Mouse (Mus musculus): ENCODE measurements around the gene Mynn.
"Not testable (repeated sequence)": the region's sequence is repeated elsewhere in the genome, so short reads cannot be mapped to it uniquely, and the experiment has no call there.

The Mynn gene

DNA sequence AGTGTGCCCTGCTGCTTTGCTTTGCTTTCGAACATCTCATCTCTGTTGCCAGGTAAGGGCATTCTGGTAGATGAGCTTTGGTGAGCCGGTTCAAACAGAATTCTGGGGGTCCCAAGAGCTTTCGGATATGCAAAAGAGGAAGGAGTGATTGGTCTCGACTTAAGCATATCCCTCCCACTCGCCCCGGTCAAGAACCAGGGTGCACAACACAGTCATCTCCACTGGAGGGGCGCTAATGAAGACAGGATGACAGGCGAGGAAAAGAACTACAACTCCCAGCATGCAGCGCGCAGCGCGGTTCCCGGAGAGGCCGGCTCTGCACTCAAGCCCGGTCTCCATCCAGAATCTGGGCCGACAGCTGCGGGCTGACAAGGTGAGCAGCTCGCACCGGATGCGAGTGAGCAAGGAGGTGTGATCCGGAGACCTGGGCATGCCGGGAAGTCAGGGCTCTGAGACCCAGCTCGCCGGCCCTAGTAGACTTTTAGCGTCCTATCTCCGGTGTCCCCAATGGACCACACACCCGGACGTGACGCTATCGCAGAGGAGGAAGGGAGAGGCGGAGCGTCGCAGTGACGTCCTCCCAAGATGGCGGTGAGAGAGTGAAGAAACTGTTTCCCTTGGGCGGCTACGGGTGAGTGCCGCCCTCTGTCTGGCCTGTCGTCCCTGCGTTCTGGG is at the start of gene Mynn:
Gene Mynn (plus strand): TSS at position 1 of the 675 bp plus-strand sequence.
- peak; percentile 97 for DNase-seq

DNA sequence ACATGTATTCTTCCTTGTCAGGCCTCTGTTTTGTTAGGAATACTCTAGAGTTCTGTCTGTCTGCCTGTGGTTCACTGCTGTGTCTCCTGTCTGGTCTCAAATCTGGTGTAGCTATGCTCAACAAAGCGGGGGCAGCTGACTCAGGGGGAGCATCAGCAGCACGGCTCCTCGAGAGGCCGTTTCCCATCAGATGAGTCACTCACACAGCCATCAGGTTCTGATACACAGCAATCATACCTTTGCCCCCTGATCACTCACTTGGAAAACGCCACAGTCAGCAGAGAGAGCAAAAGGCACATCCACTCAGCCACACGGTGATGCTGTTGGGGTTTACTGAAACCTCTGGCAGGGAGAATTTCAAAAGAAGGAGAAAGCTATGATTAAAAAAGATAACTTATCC is 48.1 kb upstream of the Mynn start:
- no peak for DNase-seq

DNA sequence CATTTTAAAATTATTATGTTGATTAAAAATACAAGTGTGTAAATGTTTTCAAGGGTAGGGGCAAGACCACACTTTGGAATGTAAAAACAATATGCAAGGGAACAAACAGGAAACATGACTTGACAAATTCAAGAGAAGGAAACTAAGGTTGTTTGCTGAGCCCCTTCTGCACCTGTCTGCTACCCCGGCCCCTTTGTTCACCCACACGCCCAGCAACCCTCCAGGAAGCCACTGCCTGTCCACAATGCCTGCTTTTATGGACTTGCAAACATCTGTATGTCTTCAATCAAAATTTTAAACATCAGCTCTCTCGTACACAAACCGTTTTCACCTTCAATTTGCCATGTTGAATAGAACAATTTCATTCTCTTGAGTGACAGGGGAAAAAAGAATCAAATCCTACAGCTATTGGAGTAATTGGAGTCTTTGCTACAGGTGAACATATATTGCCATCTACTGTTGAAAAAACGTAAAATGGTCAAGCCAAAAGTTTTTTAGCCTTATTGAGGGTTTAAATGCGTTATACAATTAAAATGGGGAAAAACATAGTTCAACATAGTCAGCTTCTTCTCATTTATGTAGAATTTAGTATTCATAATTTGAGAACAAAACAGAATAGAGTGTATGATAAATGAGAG is 41.1 kb upstream of the Mynn start:
- DNase-seq, result no peak

DNA sequence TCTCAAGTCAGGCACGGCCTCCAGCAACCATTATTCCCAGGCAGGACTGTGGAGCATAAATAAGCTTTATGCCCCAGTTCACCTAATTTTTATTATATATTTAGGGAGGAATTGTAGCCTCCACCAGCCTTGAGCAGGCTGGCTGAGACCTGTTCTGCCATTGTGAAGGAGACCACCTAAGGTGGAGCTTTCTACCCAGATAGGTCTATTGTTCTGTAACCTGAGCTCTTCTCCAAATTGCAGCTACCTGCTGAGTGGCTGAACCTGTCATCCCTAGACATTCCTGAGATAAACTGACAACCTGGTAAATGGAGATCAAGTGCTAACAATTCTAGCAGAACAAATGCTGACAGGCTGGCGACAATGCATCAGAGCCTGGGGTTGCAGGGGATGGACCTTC is 35.5 kb upstream of the Mynn start:
- DNase-seq, result not testable (repeated sequence)

DNA sequence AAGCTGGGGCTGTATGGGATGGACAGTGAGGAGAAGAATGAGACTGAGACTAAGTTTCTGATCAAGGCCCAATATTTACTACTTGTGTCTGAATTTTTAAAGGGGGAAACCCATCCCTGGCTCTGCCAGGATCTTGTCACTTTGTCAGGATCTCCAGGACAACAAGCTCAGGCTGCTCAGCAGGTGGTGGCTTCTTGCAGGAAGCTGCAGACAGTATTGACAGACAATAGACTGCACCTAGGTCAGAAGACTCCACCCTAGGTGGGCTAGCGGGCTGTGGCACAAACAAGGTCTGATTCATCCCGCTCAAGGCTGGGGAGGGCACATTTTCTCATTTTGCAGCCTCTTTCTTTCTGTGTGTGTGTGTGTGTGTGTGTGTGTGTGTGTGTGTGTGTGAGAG is 28.3 kb upstream of the Mynn start:
- DNase-seq, result no peak

DNA sequence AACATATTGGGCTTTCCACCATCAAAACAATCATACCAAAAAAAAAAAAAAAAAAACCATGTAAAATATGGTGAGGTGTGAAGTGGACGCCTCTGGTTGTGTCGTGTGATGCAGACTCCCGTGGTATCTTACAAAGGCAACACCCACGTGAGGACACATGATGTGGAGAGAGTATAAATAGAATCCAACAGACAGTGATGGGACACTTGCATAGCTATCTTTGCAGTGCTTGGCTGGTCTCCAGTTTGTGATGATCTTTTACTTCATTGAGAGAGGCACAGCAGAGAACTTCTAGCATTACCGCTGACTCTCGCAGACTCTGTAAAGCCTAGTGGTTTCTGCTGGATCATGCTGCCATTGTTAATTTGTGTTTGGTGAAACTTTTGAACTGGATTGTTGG is 13.0 kb upstream of the Mynn start:
- no peak for DNase-seq

DNA sequence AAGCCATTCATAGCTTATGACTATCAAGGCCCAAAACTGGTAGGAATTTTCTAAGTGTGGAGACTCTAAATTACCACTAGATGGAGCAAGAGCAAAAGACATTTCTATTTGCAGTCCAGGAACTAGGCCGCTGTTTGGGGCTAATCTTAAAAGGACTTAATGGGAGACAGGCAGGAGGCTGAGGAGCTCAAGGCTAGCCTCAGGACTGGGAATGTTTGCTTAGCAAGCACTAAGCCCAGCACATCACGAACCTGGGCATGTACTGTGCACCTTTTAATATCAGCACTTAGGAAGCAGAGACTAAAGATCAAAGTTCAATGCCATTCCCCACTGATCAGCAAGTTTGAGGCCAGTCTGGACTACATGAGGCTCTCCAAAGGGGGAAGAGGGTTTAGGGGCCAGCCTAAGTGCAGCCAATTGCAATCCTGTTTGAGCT is 9.4 kb upstream of the Mynn start:
- peak; percentile 14 for DNase-seq

DNA sequence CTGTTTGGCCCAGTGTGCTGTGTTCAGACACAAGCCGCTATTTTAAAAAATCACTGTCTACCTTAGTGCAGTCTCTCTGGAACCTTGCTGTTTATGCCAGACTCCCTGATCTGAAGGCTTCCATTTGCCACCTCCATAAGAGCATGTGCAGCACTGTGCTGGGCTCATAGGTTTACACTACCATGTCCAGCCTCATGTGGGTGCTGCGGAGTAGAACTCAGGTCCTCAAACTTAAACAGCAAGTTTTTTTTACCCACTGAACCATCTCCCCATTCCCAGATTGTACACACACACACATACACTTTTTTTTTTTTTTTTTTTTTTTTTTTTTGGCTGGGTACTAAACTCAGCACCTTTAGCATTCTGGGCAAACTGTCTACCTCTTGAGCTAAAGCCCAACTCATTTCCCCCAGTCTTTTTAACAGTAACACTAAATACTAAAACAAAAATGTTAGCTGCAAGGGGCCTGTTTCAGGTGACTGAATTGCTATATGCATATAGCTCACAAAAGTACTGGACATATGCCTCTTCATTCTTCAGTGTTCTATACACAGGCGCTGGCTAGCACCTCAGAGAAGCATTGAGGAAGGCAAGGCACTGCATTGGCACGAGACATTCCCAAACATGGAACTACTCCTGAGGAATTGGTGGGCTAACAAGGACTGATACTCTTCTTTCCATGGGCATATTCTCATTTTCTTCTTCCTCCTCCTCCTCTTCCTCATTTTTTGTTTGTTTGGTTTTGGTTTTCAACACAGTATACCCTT is 8.0 kb upstream of the Mynn start:
- peak; percentile 17 for DNase-seq

DNA sequence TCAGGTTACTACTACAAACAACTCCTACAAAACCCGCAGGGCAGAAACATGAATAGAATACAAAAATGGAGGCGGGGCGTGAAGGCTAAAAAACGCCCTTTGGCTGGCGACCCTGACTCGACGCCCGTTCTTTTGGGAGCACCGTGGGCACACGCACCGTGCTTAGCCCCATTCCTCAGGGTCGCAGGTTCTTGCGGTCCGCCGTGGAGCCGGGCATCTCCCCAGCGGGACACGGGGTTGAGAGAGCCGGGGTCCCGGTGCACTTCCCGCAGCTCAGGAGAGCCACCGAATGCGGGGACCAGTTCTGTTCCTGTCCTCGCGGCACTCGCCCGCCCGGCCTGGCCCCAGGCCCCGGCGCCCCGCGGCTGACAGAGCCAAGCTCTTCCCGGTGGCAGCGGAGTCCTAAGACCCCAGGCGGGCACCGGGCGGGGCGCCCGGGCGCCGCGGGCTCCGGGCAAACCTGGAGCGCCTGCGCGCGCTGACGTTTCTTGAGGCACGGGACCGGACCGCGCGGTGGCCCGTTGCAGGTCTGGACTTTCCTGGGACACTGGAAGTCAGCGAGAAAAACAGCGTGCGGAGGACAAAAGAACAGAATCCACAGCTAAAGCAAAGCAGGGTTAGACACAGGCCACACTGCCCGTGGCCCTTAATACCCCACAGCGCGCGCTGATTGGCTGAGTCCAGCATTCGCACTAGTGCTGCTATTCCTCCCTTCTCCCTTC is 6.6 kb upstream of the Mynn start:
- DNase-seq, result peak; percentile 68

DNA sequence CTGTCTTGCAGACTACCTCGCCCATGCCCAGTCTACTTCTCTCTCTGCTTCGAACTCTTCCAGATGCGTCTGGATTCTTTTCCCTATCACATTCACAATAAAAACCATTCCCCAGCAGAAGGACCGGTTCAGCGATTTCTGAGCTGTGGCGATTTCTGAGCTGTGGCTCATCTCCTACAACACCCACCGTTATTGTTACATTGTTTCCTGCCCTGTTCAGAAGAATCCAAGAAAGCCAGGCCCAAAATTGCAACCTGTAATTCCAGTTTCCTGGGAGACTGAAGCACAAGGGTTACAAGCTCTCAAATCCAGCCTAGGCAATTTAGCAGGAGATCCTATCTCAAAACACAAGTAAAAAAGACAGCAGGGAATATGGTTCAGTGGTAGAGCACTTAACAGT is 4.6 kb upstream of the Mynn start:
- DNase-seq, result no peak

DNA sequence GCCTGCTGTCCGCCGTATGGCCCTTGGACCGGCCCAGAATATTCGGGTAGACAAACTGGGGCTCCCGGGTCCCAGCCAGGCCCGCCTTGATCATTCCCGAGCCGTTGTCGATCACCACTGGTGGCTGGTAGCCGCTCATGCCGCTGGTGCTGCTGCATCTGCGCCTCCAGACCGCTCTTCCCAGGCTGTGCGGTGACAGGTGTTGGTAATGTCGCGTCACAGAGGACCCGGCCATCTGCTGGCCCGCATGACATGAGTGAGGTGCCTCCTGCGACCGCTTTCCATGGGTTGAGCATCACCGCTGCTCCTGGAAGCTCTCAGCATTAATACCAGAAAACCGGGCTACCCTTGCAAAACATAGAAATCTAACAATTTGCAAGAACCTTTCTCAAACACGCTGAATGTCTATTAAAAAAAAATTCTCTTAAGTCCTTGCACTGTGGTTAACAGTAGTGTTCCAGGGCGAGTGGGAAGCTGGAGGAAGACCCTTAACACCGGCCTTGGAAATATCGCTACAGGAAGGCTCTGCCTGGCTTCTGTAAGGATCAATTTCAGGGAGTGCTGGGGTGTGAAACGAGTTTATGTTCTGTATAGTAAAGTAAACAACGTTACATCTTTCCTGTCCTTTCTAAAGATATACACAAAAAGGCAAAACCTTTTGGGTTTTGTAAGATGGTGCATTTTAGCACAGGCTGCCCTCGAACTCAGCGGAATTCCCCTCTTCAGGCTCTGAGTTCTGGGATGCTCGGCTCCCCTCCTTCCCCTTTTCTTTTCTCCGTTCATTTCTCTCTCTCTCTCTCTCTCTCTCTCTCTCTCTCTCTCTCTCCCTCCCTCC is 1.9 kb upstream of the Mynn start, which contains the start of gene Actrt3:
Gene Actrt3 (minus strand): TSS at position 229 of the 835 bp plus-strand sequence.
- DNase-seq, result peak; percentile 81

DNA sequence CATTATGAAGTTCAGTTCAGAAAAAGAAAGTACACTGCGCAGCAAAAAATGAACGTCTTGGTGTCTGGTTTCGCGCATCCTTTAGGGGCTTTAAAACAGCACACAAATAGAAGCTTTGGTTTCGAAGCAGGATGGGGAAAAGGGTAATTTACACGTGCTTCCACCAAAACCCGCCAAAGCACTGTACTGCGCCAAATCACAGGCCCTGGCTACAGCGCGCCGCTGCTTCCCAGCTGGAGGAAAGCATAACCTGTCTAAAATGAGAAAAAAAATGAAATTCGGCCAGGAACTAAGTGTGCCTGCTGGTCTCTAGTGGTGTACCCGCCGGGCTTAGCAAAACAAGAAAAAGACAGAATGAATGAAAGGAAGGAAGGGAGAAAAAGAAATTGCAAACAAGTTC is 1.1 kb upstream of the Mynn start:
- peak; percentile 76 for DNase-seq

DNA sequence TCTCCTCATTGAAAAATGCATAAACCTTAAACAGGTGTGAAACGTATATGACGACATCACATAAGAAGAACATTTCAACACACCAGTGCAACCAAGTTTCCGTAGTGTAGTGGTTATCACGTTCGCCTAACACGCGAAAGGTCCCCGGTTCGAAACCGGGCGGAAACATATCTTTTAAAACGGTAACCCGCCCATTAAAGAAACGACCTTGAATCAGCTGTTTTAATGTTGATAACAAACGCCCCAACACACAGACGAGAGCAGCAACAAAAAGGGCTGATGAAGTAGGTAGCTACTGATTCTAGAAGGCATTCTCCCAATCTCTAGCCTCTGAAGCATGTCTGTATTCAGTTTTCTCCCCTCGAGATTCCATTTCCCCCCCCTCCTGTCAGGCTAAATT is 690 bp upstream of the Mynn start:
- DNase-seq, result peak; percentile 85

DNA sequence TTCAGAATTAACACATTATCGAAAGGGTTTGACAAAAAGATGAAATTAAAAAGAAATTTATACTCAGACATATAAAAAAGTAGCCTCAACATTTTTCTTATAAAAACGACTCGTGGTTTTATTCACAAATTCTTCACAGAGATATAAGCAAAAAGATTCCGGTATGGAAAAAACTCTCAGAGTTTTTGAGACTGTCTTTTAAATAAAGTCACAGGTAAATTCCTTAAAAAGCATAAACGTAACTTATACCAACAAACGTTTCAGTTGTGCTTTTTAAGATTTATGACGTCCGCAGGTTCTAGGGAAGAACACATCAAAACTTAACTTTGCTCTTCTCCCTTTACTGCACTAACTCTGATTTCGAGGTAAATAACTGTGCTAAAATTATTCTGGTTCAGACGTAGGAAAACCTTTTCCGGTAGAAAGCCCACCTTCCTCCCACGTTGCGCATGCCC is 228 bp upstream of the Mynn start:
- DNase-seq, result no peak

DNA sequence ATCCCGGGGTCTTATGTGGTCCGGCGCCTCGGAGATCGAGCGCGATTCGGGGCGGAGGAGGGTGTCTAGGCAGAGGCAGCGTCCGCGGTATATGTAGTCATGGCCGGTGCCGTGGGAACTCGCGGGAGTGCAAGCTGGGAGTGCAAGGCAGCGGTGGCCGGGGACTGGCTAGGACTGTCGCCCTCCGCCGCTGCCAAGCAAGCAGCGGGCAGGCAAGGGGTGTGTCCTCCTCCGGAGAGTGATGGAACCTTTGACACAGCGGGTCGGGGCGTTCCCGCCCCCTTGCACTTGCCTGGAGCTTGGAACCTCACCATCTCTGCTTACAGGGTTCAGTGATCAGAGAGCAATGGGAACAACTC is 854 bp downstream of the Mynn start:
- no peak for DNase-seq

DNA sequence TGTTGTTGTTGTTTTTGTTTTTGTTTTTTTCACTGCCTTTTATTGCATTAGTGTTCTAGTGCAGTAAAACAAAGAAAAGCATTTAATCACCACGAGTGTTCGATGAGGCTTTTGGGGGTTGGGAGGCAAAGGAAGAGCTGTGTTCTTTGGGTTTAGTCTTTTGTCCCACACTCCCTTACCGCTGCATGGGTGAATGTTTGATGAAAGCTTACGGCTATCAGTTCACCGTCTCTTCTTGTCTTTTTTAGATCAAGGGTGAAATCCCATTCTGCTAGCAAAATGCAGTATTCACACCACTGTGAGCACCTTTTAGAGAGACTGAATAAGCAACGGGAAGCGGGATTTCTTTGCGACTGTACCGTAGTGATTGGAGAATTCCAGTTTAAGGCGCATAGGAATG is 1.4 kb downstream of the Mynn start:
- no peak for DNase-seq

DNA sequence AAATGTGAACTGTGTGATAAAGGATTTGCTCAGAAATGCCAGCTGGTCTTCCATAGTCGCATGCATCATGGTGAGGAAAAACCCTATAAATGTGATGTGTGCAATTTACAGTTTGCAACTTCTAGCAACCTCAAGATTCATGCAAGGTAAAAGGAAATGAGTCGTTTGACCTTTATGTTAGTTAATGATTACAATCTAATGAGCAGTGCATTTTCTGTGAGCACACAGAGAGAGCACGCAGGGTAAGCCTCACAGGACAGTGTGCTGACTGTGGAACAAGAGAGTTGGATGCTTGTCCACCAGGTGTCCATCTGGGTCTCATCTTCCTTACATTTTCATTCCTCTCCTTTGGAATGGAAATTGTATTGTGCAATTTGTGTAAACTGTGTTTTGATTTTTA is 7.1 kb downstream of the Mynn start:
- DNase-seq, result no peak

DNA sequence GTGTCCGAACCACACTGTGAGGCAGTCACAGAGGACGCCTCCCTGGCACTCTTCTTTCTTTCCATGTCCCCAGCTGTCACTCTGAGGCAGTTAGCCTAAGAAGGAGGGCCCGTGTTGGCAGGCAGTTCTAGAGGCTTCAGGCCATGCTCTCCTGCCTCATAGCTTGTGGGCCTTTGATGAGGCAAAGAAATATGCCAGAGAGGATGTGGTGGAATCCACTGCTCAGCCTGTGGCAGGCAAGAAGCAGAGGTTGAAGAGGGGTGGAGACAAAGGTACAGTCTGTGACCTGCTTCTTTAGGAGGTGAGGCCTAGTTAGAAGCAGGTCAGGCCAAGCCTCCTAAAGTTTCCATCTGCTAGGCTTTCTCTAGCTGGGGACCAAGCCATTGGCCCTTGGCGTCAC is 9.1 kb downstream of the Mynn start:
- no peak for DNase-seq

DNA sequence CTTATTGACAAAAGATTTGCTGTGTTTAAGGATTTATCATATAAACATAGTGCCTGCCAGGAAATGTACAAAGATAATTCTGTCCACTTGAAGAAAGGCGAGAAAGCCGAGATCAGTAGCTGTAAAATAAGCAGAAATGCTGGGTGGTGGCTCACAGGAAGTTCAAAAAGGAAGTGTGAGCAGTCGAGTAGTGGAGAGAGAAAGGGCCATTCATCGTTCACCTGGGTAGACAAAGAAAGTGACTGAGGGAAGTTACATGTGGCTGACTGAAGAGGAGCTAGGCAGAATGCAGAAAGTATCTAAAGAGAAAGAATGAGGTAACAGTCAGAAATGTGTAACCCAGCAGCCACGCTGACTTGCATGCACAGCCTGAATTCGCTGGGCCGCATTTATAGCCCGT is 18.3 kb downstream of the Mynn start:
- DNase-seq, result no peak

DNA sequence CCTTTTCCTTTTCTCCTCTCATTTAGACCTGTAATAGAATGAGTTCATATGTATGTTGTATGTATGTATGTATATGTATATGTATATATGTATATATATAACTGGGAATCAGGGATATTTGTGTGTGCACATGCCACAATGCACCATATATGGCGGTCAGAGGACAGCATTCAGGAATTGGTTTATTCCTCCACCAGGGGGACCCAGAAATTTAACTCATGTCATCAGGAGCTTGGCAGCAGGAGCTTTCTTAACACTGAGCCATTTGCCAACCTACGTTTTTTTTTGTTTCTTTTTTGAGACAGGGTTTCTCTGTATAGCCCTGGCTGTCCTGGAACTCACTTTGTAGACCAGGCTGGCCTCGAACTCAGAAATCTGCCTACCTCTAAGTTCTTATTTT is 31.8 kb downstream of the Mynn start:
- DNase-seq, result no peak

DNA sequence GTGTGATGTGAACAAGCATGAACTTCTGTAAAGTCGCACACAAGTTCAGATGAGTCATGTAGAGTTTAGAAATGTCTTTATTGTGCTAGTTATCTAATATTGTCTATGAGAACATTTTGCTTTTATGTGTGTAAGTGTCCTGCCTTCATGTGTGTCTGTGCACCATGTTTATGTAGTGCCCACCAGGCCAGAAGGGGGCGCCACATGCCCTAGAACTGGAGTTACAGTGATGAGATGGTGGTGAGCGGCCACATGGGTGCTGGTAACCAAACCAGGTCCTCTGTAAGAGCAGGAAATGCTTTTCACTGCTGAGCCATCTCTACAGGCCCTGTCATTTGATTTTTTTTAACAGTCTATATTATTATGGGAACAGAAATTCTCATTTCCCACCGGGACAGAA is 33.8 kb downstream of the Mynn start:
- no peak for DNase-seq

DNA sequence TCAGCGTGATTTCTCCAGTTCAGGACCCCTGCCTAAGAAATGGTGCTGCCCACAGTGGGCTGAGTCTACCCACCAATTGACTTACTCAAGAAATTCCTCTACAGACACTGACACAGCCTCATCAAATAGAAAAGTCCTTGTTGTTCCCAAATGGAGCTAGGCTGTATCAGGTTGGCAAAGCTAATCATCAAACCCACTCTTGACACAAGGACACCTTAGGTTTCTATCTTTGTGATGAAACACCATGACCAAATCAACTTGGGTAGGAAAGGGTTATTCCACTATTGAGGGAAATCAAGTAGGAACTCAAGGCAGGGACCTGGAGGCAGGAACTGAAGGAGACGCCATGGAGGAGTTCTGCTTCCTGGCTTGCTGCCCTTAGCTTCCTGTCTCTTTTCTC is 42.3 kb downstream of the Mynn start, which contains the start of gene Lrriq4:
Gene Lrriq4 (plus strand): TSS at position 301 of the 400 bp plus-strand sequence.
- no peak for DNase-seq
